Mouse (Mus musculus): ENCODE results near the gene Adcy1. TPM values are rescaled to one million over a fixed set of nuclear protein-coding genes. Genes with fewer than 3 reads are reported as not detected.

The Adcy1 gene
- polyA plus RNA-seq, 1 experiment from 2014 or later = 2.5 TPM

DNA sequence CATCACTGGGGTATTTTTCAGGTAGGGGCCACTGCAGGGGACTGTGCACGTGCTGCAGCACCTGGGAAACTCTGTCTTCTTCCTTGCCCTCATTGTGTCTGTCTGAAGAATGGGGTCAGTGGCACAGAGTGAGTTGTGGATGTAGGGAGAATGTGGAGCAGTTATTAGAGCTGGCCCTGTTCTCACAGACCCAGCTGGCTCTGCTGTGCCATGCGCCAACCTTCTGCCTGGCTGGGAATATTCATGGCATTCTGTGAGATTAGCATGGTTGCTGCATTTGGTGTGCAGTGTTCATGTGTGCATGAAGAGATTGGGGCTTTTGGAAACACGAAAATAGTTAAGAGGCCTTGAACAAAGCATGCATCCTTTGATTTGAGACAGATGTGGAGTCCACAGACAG lies 10.3 kb downstream of the Adcy1 start:
- no peaks in the 10 kb centered on the region for H3K36me3 ChIP-seq
- H3K4me2 ChIP-seq (replicated peaks) = no peak overlapping the region
- WGBS = 83% methylated on average over 3 of the region's 3 CpGs
- no peaks in the 10 kb centered on the region for H3K4me1 ChIP-seq
- no peak overlapping the region for H3K4me3 ChIP-seq
- H3K27ac ChIP-seq (replicated peaks) = no peak overlapping the region
- H3K27me3 ChIP-seq = no peaks in the 10 kb centered on the region
- ATAC-seq (ENCODE audit: low FRiP score, low read depth) = no peak
- H3K9me3 ChIP-seq = no peaks in the 10 kb centered on the region
- H3K9ac ChIP-seq (replicated peaks) = no peak overlapping the region

- ATAC-seq (ENCODE audit: low FRiP score, low read depth) = no peak
Measured at GRCm38 (mm10) chr11:7076510-7076909, 13.2 kb downstream of the Adcy1 start.

GRCm38 (mm10) chr11:7081893-7082292 lies 18.6 kb downstream of the Adcy1 start:
- H3K27ac ChIP-seq (replicated peaks) = no peak overlapping the region
- H3K9ac ChIP-seq (replicated peaks) = no peak overlapping the region
- H3K36me3 ChIP-seq = no peaks in the 10 kb centered on the region
- H3K27me3 ChIP-seq = no peaks in the 10 kb centered on the region
- ATAC-seq (ENCODE audit: low FRiP score, low read depth) = no peak
- no peak overlapping the region for H3K4me2 ChIP-seq (replicated peaks)
- 92% methylated on average over 1 of the region's 1 CpGs for WGBS
- no peak overlapping the region for H3K4me3 ChIP-seq
- no peaks in the 10 kb centered on the region for H3K4me1 ChIP-seq
- H3K9me3 ChIP-seq = no peaks in the 10 kb centered on the region

More at GRCm38 (mm10) chr11:7076510-7076909, 13.2 kb downstream of the Adcy1 start:
- H3K4me2 ChIP-seq (replicated peaks) = no peak overlapping the region
- no peaks in the 10 kb centered on the region for H3K27me3 ChIP-seq
- no peak overlapping the region for H3K9ac ChIP-seq (replicated peaks)
- 85% methylated on average over 3 of the region's 3 CpGs for whole genome bisulfite sequencing
- H3K36me3 ChIP-seq = no peaks in the 10 kb centered on the region
- H3K4me1 ChIP-seq = no peaks in the 10 kb centered on the region
- H3K4me3 ChIP-seq = no peak overlapping the region
- H3K27ac ChIP-seq (replicated peaks) = no peak overlapping the region
- H3K9me3 ChIP-seq = no peaks in the 10 kb centered on the region

DNA sequence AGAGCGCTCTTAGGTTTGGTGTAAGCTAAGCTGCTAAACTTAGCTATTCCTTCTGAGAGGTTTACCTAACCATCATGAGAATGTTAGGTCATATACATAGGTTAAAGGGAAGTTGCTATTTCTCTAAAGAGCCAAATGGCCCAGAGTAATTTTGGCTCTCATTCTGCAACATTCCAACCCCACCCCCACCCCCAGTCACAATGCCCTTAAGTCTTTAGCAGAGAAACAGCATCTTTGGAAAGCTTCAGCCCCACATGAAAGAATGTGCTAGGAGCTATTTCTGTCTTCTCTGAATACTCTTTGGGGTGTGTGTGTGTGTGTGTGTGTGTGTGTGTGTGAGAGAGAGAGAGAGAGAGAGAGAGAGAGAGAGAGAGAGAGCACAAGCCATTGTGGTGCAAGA lies 20.6 kb downstream of the Adcy1 start:
- no peaks in the 10 kb centered on the region for H3K36me3 ChIP-seq
- no peaks in the 10 kb centered on the region for H3K27me3 ChIP-seq
- no peak for ATAC-seq (ENCODE audit: low FRiP score, low read depth)
- H3K4me2 ChIP-seq (replicated peaks) = no peak overlapping the region
- H3K9ac ChIP-seq (replicated peaks) = no peak overlapping the region
- H3K9me3 ChIP-seq = no peaks in the 10 kb centered on the region
- H3K27ac ChIP-seq (replicated peaks) = no peak overlapping the region
- no peak overlapping the region for H3K4me3 ChIP-seq
- H3K4me1 ChIP-seq = no peaks in the 10 kb centered on the region
- WGBS = 97% methylated on average over 1 of the region's 1 CpGs

GRCm38 (mm10) chr11:7085184-7085583 lies 21.9 kb downstream of the Adcy1 start:
- H3K36me3 ChIP-seq = no peaks in the 10 kb centered on the region
- H3K9me3 ChIP-seq = no peaks in the 10 kb centered on the region
- no peak for ATAC-seq (ENCODE audit: low FRiP score, low read depth)
- H3K4me2 ChIP-seq (replicated peaks) = no peak overlapping the region
- no peak overlapping the region for H3K4me3 ChIP-seq
- H3K9ac ChIP-seq (replicated peaks) = no peak overlapping the region
- no peaks in the 10 kb centered on the region for H3K27me3 ChIP-seq
- no peaks in the 10 kb centered on the region for H3K4me1 ChIP-seq
- 83% methylated on average over 5 of the region's 5 CpGs for WGBS
- H3K27ac ChIP-seq (replicated peaks) = no peak overlapping the region

DNA sequence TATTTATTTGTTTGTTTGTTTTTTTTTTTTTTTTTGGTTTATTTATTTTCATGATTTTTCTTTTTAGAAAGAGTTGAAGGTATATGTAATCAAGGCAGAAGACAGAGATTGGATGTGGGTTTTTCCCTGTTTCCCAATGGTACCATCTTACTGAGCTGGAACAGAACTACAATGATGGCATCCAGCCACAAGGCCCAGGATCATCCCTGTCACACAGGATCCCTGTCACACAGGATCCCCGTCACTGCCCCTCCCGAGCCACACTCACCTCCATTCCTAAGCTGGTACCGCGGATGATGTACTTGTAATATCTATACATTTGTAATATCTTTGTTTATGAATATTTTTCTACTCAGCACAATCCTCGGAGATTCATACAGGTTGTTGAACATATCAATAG lies 27.8 kb downstream of the Adcy1 start:
- 94% methylated on average over 5 of the region's 5 CpGs for WGBS
- no peak overlapping the region for H3K4me3 ChIP-seq
- no peaks in the 10 kb centered on the region for H3K36me3 ChIP-seq
- no peaks in the 10 kb centered on the region for H3K27me3 ChIP-seq
- H3K27ac ChIP-seq (replicated peaks) = no peak overlapping the region
- no peak for ATAC-seq (ENCODE audit: low FRiP score, low read depth)
- no peak overlapping the region for H3K4me2 ChIP-seq (replicated peaks)
- no peaks in the 10 kb centered on the region for H3K9me3 ChIP-seq
- no peaks in the 10 kb centered on the region for H3K4me1 ChIP-seq
- H3K9ac ChIP-seq (replicated peaks) = no peak overlapping the region

DNA sequence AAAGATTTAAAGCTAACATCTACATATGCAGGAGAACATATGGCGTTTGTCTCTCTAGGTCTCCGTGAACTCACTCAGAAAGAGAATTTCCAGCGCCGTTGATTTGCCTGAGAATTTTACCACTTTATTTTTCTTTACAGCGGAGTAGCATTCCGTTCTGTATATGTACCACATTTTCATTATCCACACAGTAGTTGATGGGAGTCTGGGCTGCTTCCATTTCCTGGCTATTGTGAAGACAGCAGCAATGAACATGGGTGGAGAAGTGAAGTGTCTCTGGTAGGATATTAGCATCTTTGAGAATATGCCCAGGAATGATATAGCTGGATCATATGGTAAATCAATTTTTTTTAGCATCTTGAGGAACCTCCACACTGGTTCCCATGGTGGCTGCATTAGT lies 31.6 kb downstream of the Adcy1 start:
- H3K36me3 ChIP-seq = no peaks in the 10 kb centered on the region
- no peak for ATAC-seq (ENCODE audit: low FRiP score, low read depth)
- H3K4me2 ChIP-seq (replicated peaks) = no peak overlapping the region
- H3K9me3 ChIP-seq = no peaks in the 10 kb centered on the region
- no peak overlapping the region for H3K9ac ChIP-seq (replicated peaks)
- no peak overlapping the region for H3K27ac ChIP-seq (replicated peaks)
- no peaks in the 10 kb centered on the region for H3K27me3 ChIP-seq
- 96% methylated on average over 6 of the region's 6 CpGs for WGBS
- H3K4me1 ChIP-seq = no peaks in the 10 kb centered on the region
- no peak overlapping the region for H3K4me3 ChIP-seq

- no peak overlapping the region for H3K4me2 ChIP-seq (replicated peaks)
- no peak overlapping the region for H3K4me3 ChIP-seq
- H3K36me3 ChIP-seq = no peaks in the 10 kb centered on the region
- H3K9ac ChIP-seq (replicated peaks) = no peak overlapping the region
- no peaks in the 10 kb centered on the region for H3K27me3 ChIP-seq
- 73% methylated on average over 6 of the region's 6 CpGs for WGBS
- ATAC-seq (ENCODE audit: low FRiP score, low read depth) = no peak
- H3K4me1 ChIP-seq = peaks cover 15% of the 10 kb centered on the region
- no peak overlapping the region for H3K27ac ChIP-seq (replicated peaks)
- no peaks in the 10 kb centered on the region for H3K9me3 ChIP-seq
Measured at GRCm38 (mm10) chr11:7101674-7102073, 38.4 kb downstream of the Adcy1 start.

DNA sequence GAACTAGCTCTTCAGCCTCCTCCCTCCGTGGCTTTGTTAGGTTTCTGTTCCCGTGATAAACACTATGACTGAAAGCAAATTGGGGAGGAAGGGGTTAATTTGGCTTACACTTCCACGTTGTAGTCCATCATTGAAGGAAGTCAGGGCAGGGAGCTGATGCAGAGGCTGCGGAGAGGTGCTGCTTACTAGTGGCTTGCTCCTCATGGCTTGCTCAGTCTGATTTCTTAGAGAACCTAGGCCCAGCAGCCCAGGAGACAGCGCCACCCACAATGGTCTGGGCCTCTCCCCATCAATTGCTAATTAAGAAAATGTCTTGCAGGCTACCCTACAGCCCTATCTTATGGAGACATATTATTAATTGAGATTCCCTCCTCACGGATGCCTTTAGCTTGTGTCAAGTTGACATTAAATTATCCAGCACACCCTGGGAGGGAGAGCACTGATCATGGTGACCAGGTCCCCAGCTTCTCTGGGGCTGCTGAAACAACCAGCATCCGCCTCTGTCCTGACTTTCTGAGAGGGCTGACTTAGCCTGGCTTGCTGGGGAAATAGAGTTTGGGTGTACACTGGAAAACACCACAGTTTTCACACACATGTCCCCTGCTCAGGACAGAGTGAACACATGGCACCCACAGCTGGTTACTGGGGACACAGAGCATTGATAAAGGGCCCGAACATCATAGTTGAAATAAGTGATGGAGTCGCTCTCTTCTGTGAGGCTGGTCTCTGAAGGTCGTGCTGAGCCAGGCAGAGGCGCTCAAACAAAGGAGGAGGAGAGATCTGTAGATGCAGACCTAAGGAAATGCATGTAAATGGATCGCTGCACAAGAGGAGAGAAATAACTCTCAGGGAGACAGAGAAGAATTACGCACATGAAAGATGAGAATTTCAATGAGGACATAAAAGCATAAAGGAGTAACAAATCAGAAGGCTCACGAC lies 39.2 kb downstream of the Adcy1 start:
- ATAC-seq (ENCODE audit: low FRiP score, low read depth) = 0 out of 2 replicates have a peak, but pooled peaks have one; percentile 11
- H3K27ac ChIP-seq (replicated peaks) = no peak overlapping the region
- no peaks in the 10 kb centered on the region for H3K36me3 ChIP-seq
- H3K4me2 ChIP-seq (replicated peaks) = no peak overlapping the region
- no peaks in the 10 kb centered on the region for H3K9me3 ChIP-seq
- H3K9ac ChIP-seq (replicated peaks) = no peak overlapping the region
- H3K4me1 ChIP-seq = peaks cover 15% of the 10 kb centered on the region
- H3K27me3 ChIP-seq = no peaks in the 10 kb centered on the region
- 65% methylated on average over 14 of the region's 14 CpGs for WGBS
- H3K4me3 ChIP-seq = no peak overlapping the region

- no peaks in the 10 kb centered on the region for H3K27me3 ChIP-seq
- no peak overlapping the region for H3K9ac ChIP-seq (replicated peaks)
- H3K4me1 ChIP-seq = peaks cover 13% of the 10 kb centered on the region
- H3K4me2 ChIP-seq (replicated peaks) = no peak overlapping the region
- H3K9me3 ChIP-seq = no peaks in the 10 kb centered on the region
- WGBS = 87% methylated on average over 8 of the region's 8 CpGs
- H3K4me3 ChIP-seq = no peak overlapping the region
- ATAC-seq (ENCODE audit: low FRiP score, low read depth) = no peak
- no peaks in the 10 kb centered on the region for H3K36me3 ChIP-seq
- H3K27ac ChIP-seq (replicated peaks) = no peak overlapping the region
Measured at GRCm38 (mm10) chr11:7105337-7105736, 42.0 kb downstream of the Adcy1 start.

- no peaks in the 10 kb centered on the region for H3K36me3 ChIP-seq
- H3K9me3 ChIP-seq = no peaks in the 10 kb centered on the region
- peaks cover 2% of the 10 kb centered on the region; the same call in 1 of the 2 replicates for H3K4me1 ChIP-seq
- no peak overlapping the region for H3K27ac ChIP-seq (replicated peaks)
- H3K4me3 ChIP-seq = no peak overlapping the region
- 88% methylated on average over 4 of the region's 4 CpGs for WGBS
- H3K4me2 ChIP-seq (replicated peaks) = no peak overlapping the region
- no peak overlapping the region for H3K9ac ChIP-seq (replicated peaks)
- H3K27me3 ChIP-seq = no peaks in the 10 kb centered on the region
- no peak for ATAC-seq (ENCODE audit: low FRiP score, low read depth)
Measured at GRCm38 (mm10) chr11:7109131-7109530, 45.8 kb downstream of the Adcy1 start.

DNA sequence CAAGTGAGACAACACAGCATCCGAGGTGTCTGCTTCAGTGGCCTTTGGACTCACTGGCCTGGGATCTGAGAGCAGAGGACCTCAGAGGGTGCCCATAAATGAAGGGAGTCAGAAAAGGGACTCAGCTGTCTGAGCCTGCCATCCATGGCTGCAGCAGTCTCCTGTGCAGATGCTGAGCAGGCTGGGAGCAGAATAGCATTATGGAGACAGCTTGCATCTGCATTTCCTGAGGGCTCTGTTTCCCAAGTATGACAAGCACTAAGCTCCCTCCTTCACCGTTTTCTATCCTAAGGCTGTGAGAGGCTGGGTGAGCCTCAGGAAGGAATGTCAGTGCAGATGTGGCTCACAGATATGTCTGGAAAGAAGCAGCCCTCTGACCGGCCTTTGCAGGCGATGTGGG lies 49.8 kb downstream of the Adcy1 start:
- ATAC-seq (ENCODE audit: low FRiP score, low read depth) = no peak
- Histone ChIP-seq H3K4me2 (replicated peaks) (no peak overlapping the region), H3K4me1 (peaks cover 4% of the 10 kb centered on the region; the same call in 1 of the 2 replicates), H3K9me3 (no peaks in the 10 kb centered on the region), H3K27ac (replicated peaks) (no peak overlapping the region), H3K27me3 (no peaks in the 10 kb centered on the region), H3K9ac (replicated peaks) (no peak overlapping the region), H3K4me3 (no peak overlapping the region), H3K36me3 (no peaks in the 10 kb centered on the region)
- 81% methylated on average over 4 of the region's 4 CpGs for WGBS

Measured in midbrain, embryonic 12.5 days (tissue).